Mouse (Mus musculus) ovary, adult 10 weeks (tissue): ENCODE data around the gene Smox. TPM values are rescaled to one million over a fixed set of nuclear protein-coding genes. Genes with fewer than 3 reads are reported as not detected.

Experiments used
- polyA plus RNA-seq: library from polyadenylated mRNA; stranded (reverse); fragments of 350-450 nt; fragmentation: Illumina TruSeq; extraction: RNeasy Lipid Tissue Mini Kit (QIAGEN cat#74804); gene quantifications from one replicate; pipeline ENCODE4 v1.2.3, GENCODE M21; 2014

Smox gene
- 0.71 TPM for polyA plus RNA-seq

GRCm38 (mm10) chr2:131491196-131491595 lies at the start of gene Smox:
Gene Smox, plus strand, starts transcription at chr2:131491496.

GRCm38 (mm10) chr2:131561891-131562585 lies 70.7 kb downstream of the Smox start, which contains the start of gene Adra1d:
Gene Adra1d, minus strand, starts transcription at chr2:131562283.

Other genes with a start within 250 kb of the Smox start
- 79.5 TPM for gene Pank2, start 229.0 kb upstream of the Smox start, polyA plus RNA-seq
- 14.7 TPM for gene Rnf24, start 138.6 kb upstream of the Smox start, polyA plus RNA-seq
- gene Adra1d, start 70.8 kb downstream of the Smox start, polyA plus RNA-seq = not detected